Mouse (Mus musculus) frontal cortex, adult (tissue): Measurements from ENCODE around the gene Osbpl3.

Experiments
- ATAC-seq: cut with Nextera tagmentation; 2 replicates; pipeline ENCODE4 v1.9.2; 2017; ENCODE audit warnings: mild to moderate bottlenecking, moderate library complexity, mixed read lengths; ENCODE audit not compliant: low TSS enrichment

The Osbpl3 gene

GRCm38 (mm10) chr6:50334846-50335821 lies 120.9 kb downstream of the Osbpl3 start:
- peak; percentile 35; the same call in 1 of the 2 replicates for ATAC-seq

GRCm38 (mm10) chr6:50333346-50333745 lies 122.7 kb downstream of the Osbpl3 start:
- no peak for ATAC-seq

GRCm38 (mm10) chr6:50331477-50331876 lies 124.5 kb downstream of the Osbpl3 start:
- ATAC-seq, result no peak

GRCm38 (mm10) chr6:50329380-50329779 lies 126.6 kb downstream of the Osbpl3 start:
- ATAC-seq, result no peak

GRCm38 (mm10) chr6:50328901-50329300 lies 127.1 kb downstream of the Osbpl3 start:
- no peak for ATAC-seq

- ATAC-seq, result no peak
Measured at GRCm38 (mm10) chr6:50326192-50326591, 129.8 kb downstream of the Osbpl3 start.

GRCm38 (mm10) chr6:50325485-50325884 lies 130.5 kb downstream of the Osbpl3 start:
- ATAC-seq, result no peak

- ATAC-seq, result peak; percentile 53
Measured at GRCm38 (mm10) chr6:50322631-50323030, 133.4 kb downstream of the Osbpl3 start.

- ATAC-seq, result no peak
Measured at GRCm38 (mm10) chr6:50321739-50322138, 134.3 kb downstream of the Osbpl3 start.

- ATAC-seq, result peak; percentile 42
Measured at GRCm38 (mm10) chr6:50318590-50319172, 137.3 kb downstream of the Osbpl3 start.

- peak; percentile 7 for ATAC-seq
Measured at GRCm38 (mm10) chr6:50318150-50318549, 137.9 kb downstream of the Osbpl3 start.

- no peak for ATAC-seq
Measured at GRCm38 (mm10) chr6:50316795-50317505, 139.1 kb downstream of the Osbpl3 start.

- ATAC-seq, result peak; percentile 70
Measured at GRCm38 (mm10) chr6:50314406-50315071, 141.5 kb downstream of the Osbpl3 start.

- peak; percentile 58 for ATAC-seq
Measured at GRCm38 (mm10) chr6:50312647-50313046, 143.4 kb downstream of the Osbpl3 start.

GRCm38 (mm10) chr6:50309019-50309418 lies 147.0 kb downstream of the Osbpl3 start:
- ATAC-seq, result no peak

- no peak for ATAC-seq
Measured at GRCm38 (mm10) chr6:50306625-50307024, 149.4 kb downstream of the Osbpl3 start.

GRCm38 (mm10) chr6:50304949-50305491 lies 151.0 kb downstream of the Osbpl3 start:
- ATAC-seq, result peak; percentile 62

GRCm38 (mm10) chr6:50301121-50301520 lies 154.9 kb downstream of the Osbpl3 start:
- ATAC-seq, result no peak

GRCm38 (mm10) chr6:50300622-50301021 lies 155.4 kb downstream of the Osbpl3 start:
- no peak for ATAC-seq

GRCm38 (mm10) chr6:50299071-50299470 lies 156.9 kb downstream of the Osbpl3 start:
- ATAC-seq, result no peak

- no peak for ATAC-seq
Measured at GRCm38 (mm10) chr6:50297671-50298070, 158.3 kb downstream of the Osbpl3 start.
